Mouse (Mus musculus): ENCODE data around the gene Ccnt1. TPM values are rescaled to one million over a fixed set of nuclear protein-coding genes. Genes with fewer than 3 reads are reported as not detected.
"Not testable (repeated sequence)": the region's sequence is repeated elsewhere in the genome, so short reads cannot be mapped to it uniquely, and the experiment has no call there.

Ccnt1 gene
- polyA plus RNA-seq, 1 experiment from 2014 or later: 62.0 TPM

DNA sequence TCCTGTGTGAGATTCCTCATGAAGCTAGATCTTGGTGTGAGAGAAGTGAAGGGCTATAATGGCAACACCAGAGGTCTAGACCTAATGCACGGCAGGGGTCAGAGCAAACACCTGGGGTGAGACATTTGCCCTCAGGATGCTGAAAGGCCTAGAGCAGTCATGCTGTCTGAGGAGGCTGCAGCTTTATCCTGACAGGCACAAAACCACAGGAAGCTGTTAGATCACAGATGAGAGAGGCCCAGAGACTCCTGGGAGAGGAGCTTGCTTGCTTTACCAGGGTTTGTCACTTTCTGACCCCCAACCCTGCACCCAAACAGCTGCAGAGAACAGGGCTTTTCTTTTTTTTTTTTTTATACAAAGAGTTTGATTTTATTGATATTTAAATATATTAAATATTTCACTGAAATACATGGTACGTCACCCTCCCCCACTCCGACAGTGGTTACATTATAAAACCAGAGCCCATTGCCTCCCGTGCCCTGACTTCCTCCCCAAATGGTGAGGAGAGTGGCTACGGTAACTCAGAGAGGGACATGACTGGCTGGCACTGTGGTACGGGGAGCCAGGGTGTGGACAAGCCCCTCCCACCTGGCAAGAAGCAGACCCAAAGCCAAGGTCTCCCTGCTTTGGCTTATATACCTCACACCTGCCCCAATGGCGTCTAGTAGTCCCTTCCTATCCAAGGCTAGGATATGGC is 19.1 kb upstream of the Ccnt1 start:
- Histone ChIP-seq H3K27me3 (ENCODE audit: poor library complexity, severe bottlenecking) (no peaks in the 10 kb centered on the region), H3K36me3 (replicated peaks) (peaks cover 62% of the 10 kb centered on the region), H3K9me3 (no peaks in the 10 kb centered on the region), H3K4me1 (peaks cover 11% of the 10 kb centered on the region), H3K4me3 (no peak overlapping the region), H3K27ac (no peak overlapping the region)
- 79% methylated on average over 7 of the region's 7 CpGs for WGBS
- no peak for DNase-seq (ENCODE audit: extremely low spot score, low spot score)

DNA sequence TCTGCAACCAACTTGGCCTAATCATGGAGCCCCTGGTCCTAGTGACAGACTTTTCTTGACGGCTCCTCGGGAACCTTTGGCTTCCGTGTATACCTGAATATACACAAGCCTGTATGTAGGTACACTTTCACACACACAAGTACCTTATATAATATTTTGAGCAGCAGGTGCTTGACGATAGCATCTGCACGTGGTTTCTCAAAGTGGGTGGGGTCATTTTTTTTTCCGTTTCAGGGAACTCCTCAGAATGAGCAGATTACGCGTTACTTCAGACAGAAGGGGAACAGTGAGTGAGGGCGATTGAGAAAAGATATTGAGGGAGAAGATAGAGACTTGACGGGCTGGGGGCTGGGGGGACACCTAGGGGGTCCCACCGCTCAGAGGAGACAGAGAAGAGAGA is 17.0 kb upstream of the Ccnt1 start:
- WGBS: 93% methylated on average over 11 of the region's 11 CpGs
- Histone ChIP-seq H3K36me3 (replicated peaks) (peaks cover 41% of the 10 kb centered on the region), H3K9me3 (no peaks in the 10 kb centered on the region), H3K4me3 (no peak overlapping the region), H3K27ac (no peak overlapping the region), H3K4me1 (peaks cover 17% of the 10 kb centered on the region), H3K27me3 (ENCODE audit: poor library complexity, severe bottlenecking) (no peaks in the 10 kb centered on the region)
- DNase-seq (ENCODE audit: extremely low spot score, low spot score): no peak

DNA sequence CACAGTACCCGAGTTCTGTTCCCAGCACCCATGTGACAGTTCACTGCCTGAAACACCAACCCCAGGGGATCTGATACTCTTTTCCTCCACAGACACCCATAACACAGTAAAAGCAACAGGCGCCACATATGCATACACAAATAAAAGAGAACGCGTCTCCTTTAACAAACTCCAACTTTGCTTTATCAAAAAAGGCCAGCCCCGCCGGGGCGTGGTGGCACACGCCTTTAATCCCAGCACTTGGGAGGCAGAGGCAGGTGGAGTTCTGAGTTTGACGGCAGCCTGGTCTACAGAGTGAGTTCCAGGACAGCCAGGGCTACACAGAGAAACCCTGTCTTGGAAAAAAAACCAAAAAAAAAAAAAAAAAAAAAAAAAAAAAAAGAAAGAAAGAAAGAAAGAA is 15.4 kb upstream of the Ccnt1 start:
- not testable (repeated sequence) for DNase-seq (ENCODE audit: extremely low spot score, low spot score); H3K27ac ChIP-seq; H3K27me3 ChIP-seq (ENCODE audit: poor library complexity, severe bottlenecking); H3K9me3 ChIP-seq; H3K4me3 ChIP-seq
- Histone ChIP-seq H3K36me3 (replicated peaks) (peaks cover 25% of the 10 kb centered on the region), H3K4me1 (peaks cover 17% of the 10 kb centered on the region)
- WGBS: 85% methylated on average over 9 of the region's 9 CpGs

GRCm38 (mm10) chr15:98585421-98585820 is 14.7 kb upstream of the Ccnt1 start:
- WGBS: 44% methylated on average over 7 of the region's 7 CpGs
- Histone ChIP-seq H3K9me3 (no peaks in the 10 kb centered on the region), H3K27me3 (ENCODE audit: poor library complexity, severe bottlenecking) (no peaks in the 10 kb centered on the region), H3K4me1 (peaks cover 17% of the 10 kb centered on the region), H3K36me3 (replicated peaks) (peaks cover 18% of the 10 kb centered on the region), H3K4me3 (no peak overlapping the region), H3K27ac (no peak overlapping the region)
- DNase-seq (ENCODE audit: extremely low spot score, low spot score): no peak

DNA sequence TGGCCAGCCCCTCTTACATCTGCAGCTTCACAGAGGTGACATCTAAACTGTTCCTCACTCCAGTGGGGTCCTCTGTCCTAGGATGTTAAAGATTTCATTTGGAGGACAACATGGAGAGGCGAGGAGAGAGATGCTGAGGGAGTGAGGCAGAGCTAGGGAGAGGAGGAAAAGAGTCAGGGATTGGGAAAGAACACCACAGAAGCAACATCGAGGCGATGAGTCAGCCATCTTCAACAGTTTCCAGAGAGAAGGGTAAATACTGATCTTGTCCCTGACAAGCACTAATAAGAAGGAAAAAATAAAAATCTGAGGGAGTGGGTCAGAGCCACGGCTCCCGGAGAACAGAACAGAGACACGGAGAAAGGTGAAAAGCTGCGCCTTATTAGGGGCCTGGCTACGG is 12.3 kb upstream of the Ccnt1 start:
- no peaks in the 10 kb centered on the region for H3K9me3 ChIP-seq
- DNase-seq (ENCODE audit: extremely low spot score, low spot score): no peak
- no peaks in the 10 kb centered on the region; the same call in 1 of the 2 replicates for H3K27me3 ChIP-seq (ENCODE audit: poor library complexity, severe bottlenecking)
- no peaks in the 10 kb centered on the region for H3K36me3 ChIP-seq (replicated peaks)
- 83% methylated on average over 8 of the region's 8 CpGs for WGBS
- H3K27ac ChIP-seq: no peak overlapping the region
- H3K4me3 ChIP-seq: no peak overlapping the region
- H3K4me1 ChIP-seq: peaks cover 17% of the 10 kb centered on the region

- Histone ChIP-seq H3K4me3 (no peak overlapping the region), H3K27me3 (ENCODE audit: poor library complexity, severe bottlenecking) (no peaks in the 10 kb centered on the region; the same call in 1 of the 2 replicates), H3K36me3 (replicated peaks) (no peaks in the 10 kb centered on the region), H3K4me1 (peaks cover 17% of the 10 kb centered on the region), H3K27ac (no peak overlapping the region), H3K9me3 (no peaks in the 10 kb centered on the region)
- WGBS: 88% methylated on average over 8 of the region's 8 CpGs
- DNase-seq (ENCODE audit: extremely low spot score, low spot score): no peak
Measured at GRCm38 (mm10) chr15:98582410-98582809, 11.7 kb upstream of the Ccnt1 start.

GRCm38 (mm10) chr15:98579795-98580464 is 9.2 kb upstream of the Ccnt1 start:
- peak; percentile 78 for DNase-seq (ENCODE audit: extremely low spot score, low spot score)
- Histone ChIP-seq H3K27me3 (ENCODE audit: poor library complexity, severe bottlenecking) (no peaks in the 10 kb centered on the region; the same call in 1 of the 2 replicates), H3K4me3 (no peak overlapping the region), H3K4me1 (peaks cover 7% of the 10 kb centered on the region; the same call in 1 of the 2 replicates), H3K36me3 (replicated peaks) (no peaks in the 10 kb centered on the region), H3K27ac (no peak overlapping the region), H3K9me3 (no peaks in the 10 kb centered on the region)
- WGBS: 47% methylated on average over 5 of the region's 5 CpGs

DNA sequence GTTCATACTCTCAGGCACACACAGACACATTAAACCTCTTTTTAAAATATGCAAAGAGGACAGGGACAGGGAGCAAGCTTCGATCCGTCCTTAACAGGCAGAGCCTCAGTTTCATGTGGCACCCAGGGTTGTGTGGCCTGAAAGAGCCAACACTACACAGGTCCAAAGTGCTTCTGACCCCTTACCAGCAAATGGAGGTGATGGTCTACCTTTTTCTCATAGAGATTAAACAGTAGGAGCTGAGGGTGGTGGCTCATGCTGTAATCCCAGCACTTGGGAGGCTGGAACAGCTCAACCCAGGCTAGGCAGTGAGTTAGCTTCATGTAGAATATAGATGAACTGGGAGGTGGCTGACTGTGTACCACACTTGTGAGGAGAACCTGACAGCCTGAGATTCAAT is 8.6 kb upstream of the Ccnt1 start:
- Histone ChIP-seq H3K27me3 (ENCODE audit: poor library complexity, severe bottlenecking) (no peaks in the 10 kb centered on the region; the same call in 1 of the 2 replicates), H3K4me1 (0 out of 2 replicates have a peak, but pooled peaks cover 3% of the 10 kb centered on the region), H3K4me3 (no peak overlapping the region), H3K36me3 (replicated peaks) (no peaks in the 10 kb centered on the region), H3K27ac (no peak overlapping the region), H3K9me3 (no peaks in the 10 kb centered on the region)
- no peak for DNase-seq (ENCODE audit: extremely low spot score, low spot score)
- 87% methylated on average over 2 of the region's 2 CpGs for WGBS

DNA sequence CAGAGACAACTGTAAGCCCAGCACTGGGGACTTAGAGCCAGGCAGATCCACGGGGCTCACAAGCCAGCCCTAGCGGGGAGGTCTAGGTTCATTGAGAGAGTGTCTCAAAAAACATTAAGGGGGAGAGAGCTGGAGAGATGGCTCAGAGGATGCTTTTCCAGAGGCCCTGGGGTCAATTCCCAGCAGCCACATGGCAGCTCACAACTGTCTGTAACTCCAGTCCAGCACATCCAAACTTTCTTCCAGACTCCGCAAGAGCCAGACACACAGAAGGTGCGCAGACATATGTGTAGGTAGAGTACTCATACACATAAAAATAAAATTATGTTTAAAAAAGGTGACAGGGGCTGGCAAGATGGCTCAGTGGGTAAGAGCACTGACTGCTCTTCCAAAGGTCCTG is 2.6 kb upstream of the Ccnt1 start:
- no peak for DNase-seq (ENCODE audit: extremely low spot score, low spot score)
- Histone ChIP-seq H3K27me3 (ENCODE audit: poor library complexity, severe bottlenecking) (no peaks in the 10 kb centered on the region), H3K9me3 (no peaks in the 10 kb centered on the region), H3K4me3 (no peak overlapping the region), H3K27ac (no peak overlapping the region), H3K36me3 (replicated peaks) (peaks cover 6% of the 10 kb centered on the region), H3K4me1 (peaks cover 10% of the 10 kb centered on the region)
- WGBS: 81% methylated on average over 4 of the region's 4 CpGs

DNA sequence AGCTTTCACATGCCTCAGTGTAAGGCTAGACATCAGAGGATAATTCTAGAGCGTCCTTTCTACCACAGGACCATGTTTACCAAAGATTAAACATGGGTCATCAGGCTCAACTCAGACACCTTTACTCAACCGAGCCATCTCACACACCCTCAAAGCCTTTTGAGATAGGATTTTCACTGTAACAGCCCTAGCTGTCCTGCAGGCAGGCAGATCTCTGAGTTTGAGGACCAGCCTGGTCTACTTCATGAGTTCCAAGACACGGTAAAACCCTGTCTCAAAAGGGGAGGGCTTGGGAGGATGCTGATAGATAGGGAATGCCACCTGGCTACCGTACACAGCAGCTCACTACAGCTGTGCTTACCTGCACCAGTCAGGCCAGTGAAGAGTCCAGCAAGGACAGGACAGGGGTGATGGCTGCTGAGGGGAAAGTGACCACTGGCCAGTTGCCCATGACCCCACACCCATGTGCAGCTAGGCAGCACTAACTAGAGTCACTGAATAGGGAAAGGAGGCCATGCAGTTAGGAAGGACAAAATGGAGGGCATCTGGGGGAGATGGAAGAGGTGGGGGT is 843 bp downstream of the Ccnt1 start:
- H3K36me3 ChIP-seq (replicated peaks): peaks cover 16% of the 10 kb centered on the region
- DNase-seq (ENCODE audit: extremely low spot score, low spot score): no peak

GRCm38 (mm10) chr15:98569216-98569615 is 1.5 kb downstream of the Ccnt1 start:
- Histone ChIP-seq H3K27ac (peak overlapping the region; percentile 95), H3K4me1 (peaks cover 38% of the 10 kb centered on the region), H3K9me3 (no peaks in the 10 kb centered on the region), H3K4me3 (peak overlapping the region; percentile 98), H3K36me3 (replicated peaks) (peaks cover 21% of the 10 kb centered on the region), H3K27me3 (ENCODE audit: poor library complexity, severe bottlenecking) (no peaks in the 10 kb centered on the region)
- 77% methylated on average over 7 of the region's 7 CpGs for WGBS
- no peak for DNase-seq (ENCODE audit: extremely low spot score, low spot score)

More for the DNA sequence above, 843 bp downstream of the Ccnt1 start:
- peaks cover 33% of the 10 kb centered on the region for H3K4me1 ChIP-seq
- WGBS: 90% methylated on average over 4 of the region's 4 CpGs
- H3K9me3 ChIP-seq: no peaks in the 10 kb centered on the region
- no peak overlapping the region for H3K27ac ChIP-seq
- H3K27me3 ChIP-seq (ENCODE audit: poor library complexity, severe bottlenecking): no peaks in the 10 kb centered on the region
- H3K4me3 ChIP-seq: peak overlapping the region; percentile 98; the same call in 1 of the 2 replicates

- H3K4me3 ChIP-seq: peak overlapping the region; percentile 98
- WGBS: 16% methylated on average over 22 of the region's 22 CpGs
- H3K36me3 ChIP-seq (replicated peaks): peaks cover 29% of the 10 kb centered on the region
- H3K9me3 ChIP-seq: no peaks in the 10 kb centered on the region
- H3K27ac ChIP-seq: peak overlapping the region; percentile 95
- DNase-seq (ENCODE audit: extremely low spot score, low spot score): peak; percentile 33
- peaks cover 38% of the 10 kb centered on the region for H3K4me1 ChIP-seq
- H3K27me3 ChIP-seq (ENCODE audit: poor library complexity, severe bottlenecking): no peaks in the 10 kb centered on the region
Measured at GRCm38 (mm10) chr15:98568256-98569033, 2.3 kb downstream of the Ccnt1 start.

Measured in forebrain, embryonic 10.5 days (tissue).